Mouse (Mus musculus) intestine, postnatal 0 days (tissue): ENCODE measurements around the gene B3galt4. TPM values are rescaled to one million over a fixed set of nuclear protein-coding genes. Genes with fewer than 3 reads are reported as not detected.
"Not testable (repeated sequence)": the region's sequence is repeated elsewhere in the genome, so short reads cannot be mapped to it uniquely, and the experiment has no call there.

ENCODE experiments used
- ATAC-seq: fragments of 200-750 bp; cut with Nextera tagmentation; 2 replicates; pipeline ENCODE4 v1.8.0; 2017; ENCODE audit warnings: mild to moderate bottlenecking, moderate TSS enrichment, moderate library complexity
- H3K27ac ChIP-seq: fragments of 300-500 bp; sonication (generic); 2 replicates; pipeline ENCODE4 v1.5.1; 2014; ENCODE audit warnings: mild to moderate bottlenecking, low read depth, low read length, moderate library complexity
- H3K27me3 ChIP-seq: fragments of 300-500 bp; sonication (generic); replicated peaks from 2 replicates; pipeline ENCODE4 v1.6.1; 2014; ENCODE audit warnings: low read length, mixed read lengths; ENCODE audit not compliant: control insufficient read depth, insufficient read depth
- H3K36me3 ChIP-seq: fragments of 300-500 bp; sonication (generic); 2 replicates; pipeline ENCODE4 v1.6.1; 2014; ENCODE audit warnings: mild to moderate bottlenecking, moderate library complexity; ENCODE audit not compliant: control insufficient read depth, insufficient read depth
- H3K4me1 ChIP-seq: fragments of 300-500 bp; sonication (generic); replicated peaks from 2 replicates; pipeline ENCODE4 v1.6.1; 2014; ENCODE audit warnings: antibody characterized with exemption, low read length, mixed read lengths; ENCODE audit not compliant: control insufficient read depth, insufficient read depth
- H3K4me2 ChIP-seq: fragments of 300-500 bp; sonication (generic); replicated peaks from 2 replicates; pipeline ENCODE4 v1.6.1; 2014; ENCODE audit warnings: low read depth, mild to moderate bottlenecking, moderate library complexity
- H3K4me3 ChIP-seq: fragments of 300-500 bp; sonication (generic); 2 replicates; pipeline ENCODE4 v1.5.1; 2014; ENCODE audit warnings: low read depth, low read length
- H3K9ac ChIP-seq: fragments of 300-500 bp; sonication (generic); 2 replicates; pipeline ENCODE4 v1.6.1; 2014; ENCODE audit warnings: mild to moderate bottlenecking, low read depth, low read length
- H3K9me3 ChIP-seq: fragments of 300-500 bp; sonication (generic); 2 replicates; pipeline ENCODE4 v1.6.1; 2016; ENCODE audit warnings: mixed run types; ENCODE audit not compliant: control insufficient read depth
- CTCF ChIP-seq: sonication (generic); IDR thresholded peaks from 2 replicates; pipeline ENCODE4 v1.5.1; 2016; ENCODE audit warnings: low read depth, mild to moderate bottlenecking, control low read depth, antibody characterized with exemption, moderate library complexity
- WGBS: fragments of 180-500 bp; shearing (Covaris S2); extraction: QIAGEN DNeasy Blood & Tissue Kit; methylation state at CpG from one replicate; pipeline ENCODE4 v1.1.7; 2014; 5-methylcytosine and 5-hydroxymethylcytosine counted together
- polyA plus RNA-seq: library from polyadenylated mRNA; unstranded; fragments of >200 nt; fragmentation: Nextera tagmentation; extraction: Ambion mirVana; gene quantifications from 2 replicates; pipeline ENCODE4 v1.2.1, GENCODE M21; 2015

Gene B3galt4
- polyA plus RNA-seq: 14.0 and 15.0 TPM in 2 replicates

DNA sequence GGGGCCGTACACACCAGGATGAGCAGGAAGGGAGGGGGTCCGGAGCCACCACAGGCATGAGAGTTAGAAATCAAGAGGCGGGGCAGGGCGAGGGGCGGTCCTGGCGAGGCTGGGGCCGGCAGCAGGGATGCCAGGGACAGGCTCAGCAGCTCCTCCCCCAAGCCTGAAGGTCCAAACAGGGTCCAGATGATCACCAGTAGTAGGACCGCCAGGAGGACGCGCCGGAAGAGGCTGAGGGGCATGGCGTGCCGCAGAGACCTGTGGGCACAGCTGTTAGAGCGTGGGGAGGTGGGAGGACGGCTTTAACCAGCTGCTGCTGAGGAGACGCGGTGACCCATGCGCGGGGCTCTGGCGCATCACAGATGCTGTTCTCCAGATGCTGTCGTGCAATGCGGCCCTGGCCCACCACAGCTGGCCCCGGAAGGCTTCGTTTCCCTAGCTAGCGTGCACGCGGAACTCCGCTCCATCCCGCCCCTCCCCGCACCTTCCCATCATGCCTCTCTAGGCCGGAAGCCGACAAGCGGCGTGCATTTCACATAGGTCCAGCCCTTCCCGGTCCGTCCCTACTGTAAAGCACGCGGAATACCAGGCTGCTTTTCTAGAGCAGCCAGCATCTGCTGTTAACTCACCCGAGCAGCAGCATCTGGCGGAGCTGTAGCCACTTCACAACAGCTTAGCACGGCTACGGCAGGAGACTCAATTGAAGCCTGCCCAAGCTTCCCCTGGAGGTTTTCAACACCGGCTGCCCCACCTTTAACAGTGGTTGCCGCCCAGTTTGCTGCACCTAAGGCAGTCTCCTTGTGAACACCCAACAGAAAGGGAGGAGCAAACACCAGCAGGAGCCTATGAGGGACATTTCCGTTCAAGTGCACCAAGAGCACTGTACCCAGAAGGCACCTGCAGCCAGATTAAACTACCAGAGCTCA, at the start of gene B3galt4:
Gene B3galt4 (minus strand): TSS at position 468 of the 926 bp plus-strand sequence.
- WGBS: 1% methylated on average over 45 of the region's 45 CpGs
- Histone ChIP-seq H3K36me3 (peaks cover 23% of the 10 kb centered on the region), H3K27ac (peak within 1 kb of the TSS; percentile 80), H3K9ac (peak within 1 kb of the TSS; percentile 59), H3K9me3 (no peaks in the 10 kb centered on the region), H3K27me3 (no peaks in the 10 kb centered on the region), H3K4me3 (peak within 1 kb of the TSS; percentile 51), H3K4me2 (peak within 1 kb of the TSS; percentile 95), H3K4me1 (peaks cover 5% of the 10 kb centered on the region; the same call in 1 of the 2 replicates)
- ATAC-seq: peak; percentile 63
- 0 out of 2 replicates have a peak, but pooled peaks have one; percentile 20 for TF ChIP-seq CTCF

DNA sequence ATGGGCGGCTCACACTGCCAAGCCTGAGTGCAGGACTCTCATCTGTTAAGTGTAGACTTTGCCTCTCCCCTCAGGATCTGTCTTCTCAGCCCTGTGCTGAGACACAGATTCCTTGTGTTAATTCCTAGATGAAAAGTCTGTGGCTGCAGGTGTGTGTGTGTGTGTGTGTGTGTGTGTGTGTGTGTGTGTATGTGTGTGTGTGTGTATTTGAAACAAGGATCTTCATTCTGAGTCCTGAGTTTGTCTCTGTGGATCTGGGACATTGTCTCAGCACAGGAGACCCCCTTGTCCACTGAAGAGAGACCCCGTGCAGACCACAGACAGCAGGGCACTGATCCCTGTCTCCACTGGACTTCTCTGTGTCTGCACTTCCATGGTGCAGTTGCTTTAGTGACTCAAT, 49.5 kb upstream of the B3galt4 start:
- WGBS: 44% methylated on average over 2 of the region's 2 CpGs
- H3K9ac ChIP-seq, H3K9me3 ChIP-seq, ATAC-seq, H3K27me3 ChIP-seq, H3K4me1 ChIP-seq, H3K27ac ChIP-seq: not testable (repeated sequence)
- Histone ChIP-seq H3K4me3 (peak overlapping the region; percentile 75), H3K4me2 (peak overlapping the region; percentile 98), H3K36me3 (peaks cover 12% of the 10 kb centered on the region; the same call in 1 of the 2 replicates)

DNA sequence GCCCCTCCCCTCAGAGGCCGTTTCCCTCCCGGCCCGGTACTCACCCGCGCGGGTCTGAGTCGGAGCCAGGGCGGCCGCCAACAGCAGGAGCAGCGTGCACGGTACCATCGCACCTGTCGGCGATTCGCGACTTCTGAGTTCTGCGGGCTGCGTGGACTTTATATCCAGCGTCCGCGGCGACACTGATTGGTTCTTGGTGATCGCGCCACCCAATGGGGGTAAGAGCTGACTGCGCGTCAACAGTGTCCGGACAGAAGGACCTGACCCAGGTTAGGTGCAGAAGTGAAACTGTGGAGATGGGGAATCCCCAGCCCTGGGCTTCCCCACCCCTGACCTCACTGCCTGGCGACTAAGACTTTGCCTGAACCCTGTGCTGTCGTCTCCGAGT, 48.9 kb upstream of the B3galt4 start, which contains the start of gene H2-K1:
Gene H2-K1 (minus strand): TSS at position 198 of the 388 bp plus-strand sequence.
- peak within 1 kb of the TSS; percentile 75 for H3K4me3 ChIP-seq
- no peak for TF ChIP-seq CTCF
- no peaks in the 10 kb centered on the region for H3K9me3 ChIP-seq
- H3K27me3 ChIP-seq: no peaks in the 10 kb centered on the region
- peak; percentile 94 for ATAC-seq
- under 1% methylated on average over 29 of the region's 30 CpGs for WGBS
- H3K4me2 ChIP-seq: peak within 1 kb of the TSS; percentile 98
- peak within 1 kb of the TSS; percentile 69 for H3K9ac ChIP-seq
- no peaks in the 10 kb centered on the region for H3K4me1 ChIP-seq
- peak within 1 kb of the TSS; percentile 90 for H3K27ac ChIP-seq
- H3K36me3 ChIP-seq: peaks cover 12% of the 10 kb centered on the region; the same call in 1 of the 2 replicates

DNA sequence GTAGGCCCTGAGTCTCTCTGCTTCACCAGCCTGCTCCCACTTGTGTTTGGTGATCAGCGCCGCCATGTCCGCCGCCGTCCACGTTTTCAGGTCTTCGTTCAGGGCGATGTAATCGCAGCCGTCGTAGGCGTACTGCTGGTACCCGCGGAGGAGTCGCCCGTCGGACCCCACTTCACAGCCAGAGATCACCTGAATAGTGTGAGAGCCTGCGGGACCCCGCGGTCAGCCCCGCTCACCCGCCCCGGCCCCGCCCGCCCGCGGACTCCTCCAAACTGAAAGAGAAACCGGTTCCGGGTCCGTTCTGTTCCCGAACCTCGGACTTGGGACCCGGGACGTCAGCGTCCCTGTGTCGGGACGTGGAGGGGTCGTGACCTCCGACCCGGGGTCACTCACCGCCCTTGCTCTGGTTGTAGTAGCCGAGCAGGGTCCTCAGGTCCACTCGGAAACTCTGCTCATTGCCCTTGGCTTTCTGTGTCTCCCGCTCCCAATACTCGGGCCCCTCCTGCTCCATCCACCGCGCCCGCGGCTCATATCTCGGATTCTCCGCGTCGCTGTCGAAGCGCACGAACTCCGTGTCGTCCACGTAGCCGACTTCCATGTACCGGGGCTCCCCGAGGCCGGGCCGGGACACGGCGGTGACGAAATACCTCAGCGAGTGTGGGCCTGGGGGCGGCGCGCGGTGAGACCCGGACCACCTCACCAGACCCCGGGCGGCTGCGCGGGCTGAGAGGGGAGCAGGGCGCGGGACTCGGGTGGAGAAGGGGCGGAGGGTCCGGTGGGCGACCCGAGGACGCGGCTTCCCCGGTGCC, 48.3 kb upstream of the B3galt4 start:
- Histone ChIP-seq H3K4me2 (peak overlapping the region; percentile 98), H3K9me3 (no peaks in the 10 kb centered on the region), H3K27me3 (no peaks in the 10 kb centered on the region), H3K27ac (peak overlapping the region; percentile 90), H3K9ac (peak overlapping the region; percentile 69), H3K4me3 (peak overlapping the region; percentile 75), H3K36me3 (peaks cover 12% of the 10 kb centered on the region; the same call in 1 of the 2 replicates), H3K4me1 (no peaks in the 10 kb centered on the region)
- ATAC-seq: peak; percentile 47
- TF ChIP-seq CTCF: no peak
- 3% methylated on average over 87 of the region's 87 CpGs for WGBS

DNA sequence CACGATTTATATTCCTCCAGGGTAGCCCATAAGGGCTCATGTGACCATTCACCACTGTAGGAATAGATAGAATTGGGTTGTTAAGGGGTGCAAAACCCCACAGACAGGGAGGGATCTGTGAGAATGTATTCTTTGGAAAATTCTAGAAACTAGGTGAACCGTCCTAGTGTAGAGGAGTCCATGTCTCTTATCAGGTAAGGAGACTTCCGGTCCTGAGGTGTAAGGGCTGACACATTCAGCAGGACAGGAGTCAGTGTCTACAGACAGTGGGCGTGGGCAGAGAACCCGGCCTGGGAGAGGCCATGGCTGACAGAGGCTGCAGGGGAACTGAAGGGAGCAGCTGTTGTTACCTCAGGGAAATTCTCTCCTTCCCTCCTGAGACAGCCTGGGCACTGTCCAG, 47.4 kb upstream of the B3galt4 start:
- 37% methylated on average over 5 of the region's 5 CpGs for WGBS
- H3K27me3 ChIP-seq, ATAC-seq, H3K4me1 ChIP-seq, H3K9me3 ChIP-seq, H3K9ac ChIP-seq, H3K27ac ChIP-seq: not testable (repeated sequence)
- H3K36me3 ChIP-seq: peaks cover 12% of the 10 kb centered on the region; the same call in 1 of the 2 replicates
- peak overlapping the region; percentile 75; the same call in 1 of the 2 replicates for H3K4me3 ChIP-seq
- H3K4me2 ChIP-seq: peak overlapping the region; percentile 98

DNA sequence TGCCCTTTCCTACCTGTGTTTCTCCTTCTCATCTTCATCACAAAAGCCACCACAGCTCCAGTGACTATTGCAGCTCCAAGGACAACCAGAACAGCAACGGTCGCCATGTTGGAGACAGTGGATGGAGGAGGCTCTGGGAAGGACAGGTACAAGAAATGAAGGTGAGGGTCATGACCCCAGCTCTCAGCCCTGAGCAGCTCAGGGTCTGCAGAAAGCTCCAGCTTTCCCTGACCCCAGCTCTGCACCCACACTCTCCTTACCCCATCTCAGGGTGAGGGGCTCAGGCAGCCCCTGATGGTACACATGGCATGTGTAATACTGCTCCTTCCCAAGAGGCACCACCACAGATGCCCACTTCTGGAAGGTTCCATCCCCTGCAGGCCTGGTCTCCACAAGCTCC, 45.7 kb upstream of the B3galt4 start:
- H3K4me1 ChIP-seq, H3K27me3 ChIP-seq, H3K27ac ChIP-seq, H3K4me3 ChIP-seq, H3K4me2 ChIP-seq, ATAC-seq, H3K9ac ChIP-seq, H3K9me3 ChIP-seq: not testable (repeated sequence)
- 94% methylated on average over 2 of the region's 2 CpGs for WGBS
- H3K36me3 ChIP-seq: peaks cover 12% of the 10 kb centered on the region; the same call in 1 of the 2 replicates
